Mouse (Mus musculus): Measurements from ENCODE around the gene Olfr304. TPM values are rescaled to one million over a fixed set of nuclear protein-coding genes. Genes with fewer than 3 reads are reported as not detected.
"Not testable (repeated sequence)": the region's sequence is repeated elsewhere in the genome, so short reads cannot be mapped to it uniquely, and the experiment has no call there.

Olfr304 gene
- not detected in 2 replicates for polyA plus RNA-seq (2014; fragmentation: Nextera tagmentation; extraction: Ambion mirVana)

DNA sequence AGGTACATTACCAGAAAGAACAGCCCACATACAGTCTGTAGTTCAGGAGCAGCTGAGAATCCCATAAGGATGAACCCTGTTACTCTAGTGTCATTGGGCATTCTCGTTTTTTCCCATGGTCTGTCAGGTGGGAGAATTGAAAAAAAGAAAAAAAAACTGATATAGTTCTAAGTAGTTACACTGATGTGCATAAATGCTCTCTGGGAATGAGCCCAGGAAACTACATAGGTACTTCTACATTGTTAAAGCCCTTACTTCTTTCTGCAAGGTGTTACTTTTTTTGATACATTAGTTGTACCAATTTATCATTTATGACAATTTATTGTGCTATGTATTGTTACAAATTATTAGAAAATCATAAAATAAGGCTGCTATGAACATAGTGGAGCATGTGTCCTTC, at the start of gene Olfr304:
Gene Olfr304 (minus strand): TSS at position 101 of the 400 bp plus-strand sequence.
- no peaks in the 10 kb centered on the region for H3K9me3 ChIP-seq (ENCODE audit: control insufficient read depth, low read length)
- WGBS = 61% methylated on average over 1 of the region's 1 CpGs

GRCm38 (mm10) chr7:86403546-86403945, 17.1 kb upstream of the Olfr304 start, which contains the start of gene Olfr301:
Olfr301 (plus strand) TSS chr7:86403846.
- H3K4me1 ChIP-seq (ENCODE audit: control insufficient read depth, insufficient read depth, low read length) = no peaks in the 10 kb centered on the region
- H3K4me2 ChIP-seq (replicated peaks; ENCODE audit: low read depth, low read length) = no peak within 1 kb of the TSS
- H3K9ac ChIP-seq (ENCODE audit: low read depth, low read length) = no peak within 1 kb of the TSS
- H3K9me3 ChIP-seq (ENCODE audit: control insufficient read depth, low read length) = no peaks in the 10 kb centered on the region
- H3K27me3 ChIP-seq (ENCODE audit: control insufficient read depth, insufficient read depth, low read length) = no peaks in the 10 kb centered on the region
- WGBS = 87% methylated on average over 2 of the region's 2 CpGs
- ATAC-seq (ENCODE audit: low FRiP score, low TSS enrichment) = no peak
- H3K36me3 ChIP-seq (ENCODE audit: control insufficient read depth, insufficient read depth, low read length) = no peaks in the 10 kb centered on the region
- H3K27ac ChIP-seq (ENCODE audit: low read depth, low read length) = no peak within 1 kb of the TSS
- H3K4me3 ChIP-seq (ENCODE audit: low read length) = no peak within 1 kb of the TSS

More for the DNA sequence above, at the start of gene Olfr304:
- Histone ChIP-seq H3K9ac (ENCODE audit: low read depth, low read length) (no peak within 1 kb of the TSS), H3K4me2 (replicated peaks; ENCODE audit: low read depth, low read length) (no peak within 1 kb of the TSS), H3K36me3 (ENCODE audit: control insufficient read depth, insufficient read depth, low read length) (no peaks in the 10 kb centered on the region), H3K4me3 (ENCODE audit: low read length) (no peak within 1 kb of the TSS), H3K27ac (ENCODE audit: low read depth, low read length) (no peak within 1 kb of the TSS), H3K4me1 (ENCODE audit: control insufficient read depth, insufficient read depth, low read length) (no peaks in the 10 kb centered on the region), H3K27me3 (ENCODE audit: control insufficient read depth, insufficient read depth, low read length) (no peaks in the 10 kb centered on the region)
- no peak for ATAC-seq (ENCODE audit: low FRiP score, low TSS enrichment)

DNA sequence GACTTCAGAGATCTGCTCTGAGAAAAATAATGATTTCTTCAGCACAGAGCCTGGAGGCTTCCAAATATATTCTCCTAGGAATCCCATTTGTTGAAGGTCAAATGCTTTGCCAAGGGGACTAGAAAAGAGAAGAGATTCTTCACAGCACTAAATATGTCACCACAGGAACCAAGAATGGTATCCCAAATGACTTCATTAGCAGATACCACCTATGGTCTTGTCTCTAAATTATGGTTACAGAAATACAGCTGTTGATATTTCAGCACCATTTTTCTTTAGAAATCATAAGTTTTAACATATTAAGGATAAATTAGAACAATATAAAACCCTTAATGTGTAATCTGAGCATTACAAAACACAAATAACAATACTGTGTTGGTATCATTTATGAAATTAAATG, 11.2 kb upstream of the Olfr304 start, which contains the start of gene Olfr303:
Gene Olfr303 (minus strand): TSS at position 101 of the 400 bp plus-strand sequence.
- Histone ChIP-seq H3K4me3 (ENCODE audit: low read length) (no peak within 1 kb of the TSS), H3K9ac (ENCODE audit: low read depth, low read length) (no peak within 1 kb of the TSS), H3K4me2 (replicated peaks; ENCODE audit: low read depth, low read length) (no peak within 1 kb of the TSS), H3K27ac (ENCODE audit: low read depth, low read length) (no peak within 1 kb of the TSS), H3K27me3 (ENCODE audit: control insufficient read depth, insufficient read depth, low read length) (no peaks in the 10 kb centered on the region), H3K36me3 (ENCODE audit: control insufficient read depth, insufficient read depth, low read length) (no peaks in the 10 kb centered on the region), H3K4me1 (ENCODE audit: control insufficient read depth, insufficient read depth, low read length) (no peaks in the 10 kb centered on the region), H3K9me3 (ENCODE audit: control insufficient read depth, low read length) (no peaks in the 10 kb centered on the region)
- no peak for ATAC-seq (ENCODE audit: low FRiP score, low TSS enrichment)

GRCm38 (mm10) chr7:86385769-86386168, 689 bp downstream of the Olfr304 start:
- ATAC-seq (ENCODE audit: low FRiP score, low TSS enrichment) = no peak
- no peaks in the 10 kb centered on the region for H3K4me1 ChIP-seq (ENCODE audit: control insufficient read depth, insufficient read depth, low read length)
- H3K4me3 ChIP-seq (ENCODE audit: low read length) = no peak overlapping the region
- H3K4me2 ChIP-seq (replicated peaks; ENCODE audit: low read depth, low read length) = no peak overlapping the region
- no peak overlapping the region for H3K9ac ChIP-seq (ENCODE audit: low read depth, low read length)
- no peaks in the 10 kb centered on the region for H3K36me3 ChIP-seq (ENCODE audit: control insufficient read depth, insufficient read depth, low read length)
- H3K27ac ChIP-seq (ENCODE audit: low read depth, low read length) = no peak overlapping the region
- WGBS = 69% methylated on average over 3 of the region's 3 CpGs
- no peaks in the 10 kb centered on the region for H3K27me3 ChIP-seq (ENCODE audit: control insufficient read depth, insufficient read depth, low read length)
- no peaks in the 10 kb centered on the region for H3K9me3 ChIP-seq (ENCODE audit: control insufficient read depth, low read length)

GRCm38 (mm10) chr7:86366828-86367227, 19.6 kb downstream of the Olfr304 start, which contains the start of gene Olfr305:
Olfr305 (minus strand) TSS chr7:86366928.
- Histone ChIP-seq H3K9me3 (ENCODE audit: control insufficient read depth, low read length) (no peaks in the 10 kb centered on the region), H3K9ac (ENCODE audit: low read depth, low read length) (no peak within 1 kb of the TSS), H3K36me3 (ENCODE audit: control insufficient read depth, insufficient read depth, low read length) (no peaks in the 10 kb centered on the region), H3K27ac (ENCODE audit: low read depth, low read length) (no peak within 1 kb of the TSS), H3K27me3 (ENCODE audit: control insufficient read depth, insufficient read depth, low read length) (no peaks in the 10 kb centered on the region), H3K4me2 (replicated peaks; ENCODE audit: low read depth, low read length) (no peak within 1 kb of the TSS), H3K4me1 (ENCODE audit: control insufficient read depth, insufficient read depth, low read length) (no peaks in the 10 kb centered on the region), H3K4me3 (ENCODE audit: low read length) (no peak within 1 kb of the TSS)
- 86% methylated on average over 1 of the region's 1 CpGs for WGBS
- ATAC-seq (ENCODE audit: low FRiP score, low TSS enrichment) = no peak

- ATAC-seq (ENCODE audit: low FRiP score, low TSS enrichment); H3K36me3 ChIP-seq (ENCODE audit: control insufficient read depth, insufficient read depth, low read length); H3K4me1 ChIP-seq (ENCODE audit: control insufficient read depth, insufficient read depth, low read length); H3K27me3 ChIP-seq (ENCODE audit: control insufficient read depth, insufficient read depth, low read length); H3K27ac ChIP-seq (ENCODE audit: low read depth, low read length); H3K9me3 ChIP-seq (ENCODE audit: control insufficient read depth, low read length); H3K4me2 ChIP-seq (replicated peaks; ENCODE audit: low read depth, low read length); H3K4me3 ChIP-seq (ENCODE audit: low read length); H3K9ac ChIP-seq (ENCODE audit: low read depth, low read length): not testable (repeated sequence)
- 91% methylated on average over 9 of the region's 9 CpGs for WGBS
Observed at GRCm38 (mm10) chr7:86346296-86346695, 40.2 kb downstream of the Olfr304 start.

DNA sequence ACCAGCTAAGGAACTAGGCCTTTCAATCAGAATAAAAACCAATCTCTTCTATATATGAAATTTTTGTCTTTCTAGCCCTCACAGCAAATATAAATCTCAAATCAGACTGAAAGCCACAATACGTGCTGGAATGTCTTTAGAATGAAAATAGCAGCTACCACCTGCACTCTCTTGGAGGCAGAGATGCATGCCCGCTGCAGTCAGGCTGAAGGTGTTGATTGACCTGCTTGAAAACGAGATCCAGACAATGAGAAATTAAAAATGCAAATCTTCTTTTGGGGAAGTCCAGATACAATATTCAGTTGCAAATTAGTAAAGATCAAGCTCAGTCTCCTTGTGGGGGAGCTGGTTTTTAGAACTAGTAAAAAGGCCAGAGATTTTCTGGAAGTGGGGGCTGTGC, 42.2 kb downstream of the Olfr304 start:
- 78% methylated on average over 3 of the region's 3 CpGs for WGBS
- Histone ChIP-seq H3K4me2 (replicated peaks; ENCODE audit: low read depth, low read length) (no peak overlapping the region), H3K4me1 (ENCODE audit: control insufficient read depth, insufficient read depth, low read length) (no peaks in the 10 kb centered on the region), H3K4me3 (ENCODE audit: low read length) (no peak overlapping the region), H3K9me3 (ENCODE audit: control insufficient read depth, low read length) (no peaks in the 10 kb centered on the region), H3K27ac (ENCODE audit: low read depth, low read length) (no peak overlapping the region), H3K9ac (ENCODE audit: low read depth, low read length) (no peak overlapping the region), H3K27me3 (ENCODE audit: control insufficient read depth, insufficient read depth, low read length) (no peaks in the 10 kb centered on the region), H3K36me3 (ENCODE audit: control insufficient read depth, insufficient read depth, low read length) (no peaks in the 10 kb centered on the region)
- ATAC-seq (ENCODE audit: low FRiP score, low TSS enrichment) = no peak

GRCm38 (mm10) chr7:86342881-86343565, 43.4 kb downstream of the Olfr304 start:
- Histone ChIP-seq H3K4me2 (replicated peaks; ENCODE audit: low read depth, low read length) (no peak overlapping the region), H3K27me3 (ENCODE audit: control insufficient read depth, insufficient read depth, low read length) (no peaks in the 10 kb centered on the region), H3K36me3 (ENCODE audit: control insufficient read depth, insufficient read depth, low read length) (no peaks in the 10 kb centered on the region), H3K4me3 (ENCODE audit: low read length) (no peak overlapping the region), H3K9ac (ENCODE audit: low read depth, low read length) (no peak overlapping the region), H3K27ac (ENCODE audit: low read depth, low read length) (no peak overlapping the region), H3K4me1 (ENCODE audit: control insufficient read depth, insufficient read depth, low read length) (no peaks in the 10 kb centered on the region), H3K9me3 (ENCODE audit: control insufficient read depth, low read length) (no peaks in the 10 kb centered on the region)
- no peak for ATAC-seq (ENCODE audit: low FRiP score, low TSS enrichment)
- WGBS = 75% methylated on average over 14 of the region's 14 CpGs

GRCm38 (mm10) chr7:86337486-86337885, 49.0 kb downstream of the Olfr304 start, which contains the start of gene Olfr307:
Olfr307 (minus strand) TSS chr7:86337586.
- H3K27me3 ChIP-seq (ENCODE audit: control insufficient read depth, insufficient read depth, low read length) = no peaks in the 10 kb centered on the region
- H3K4me2 ChIP-seq (replicated peaks; ENCODE audit: low read depth, low read length) = no peak within 1 kb of the TSS
- WGBS = 80% methylated on average over 1 of the region's 1 CpGs
- H3K36me3 ChIP-seq (ENCODE audit: control insufficient read depth, insufficient read depth, low read length) = no peaks in the 10 kb centered on the region
- ATAC-seq (ENCODE audit: low FRiP score, low TSS enrichment) = no peak
- H3K4me1 ChIP-seq (ENCODE audit: control insufficient read depth, insufficient read depth, low read length) = no peaks in the 10 kb centered on the region
- H3K9me3 ChIP-seq (ENCODE audit: control insufficient read depth, low read length) = no peaks in the 10 kb centered on the region
- H3K4me3 ChIP-seq (ENCODE audit: low read length) = no peak within 1 kb of the TSS
- no peak within 1 kb of the TSS for H3K27ac ChIP-seq (ENCODE audit: low read depth, low read length)
- no peak within 1 kb of the TSS for H3K9ac ChIP-seq (ENCODE audit: low read depth, low read length)
